Mouse (Mus musculus): Measurements from ENCODE around the gene Kat2b. TPM values are rescaled to one million over a fixed set of nuclear protein-coding genes. Genes with fewer than 3 reads are reported as not detected.
"Not testable (repeated sequence)": the region's sequence is repeated elsewhere in the genome, so short reads cannot be mapped to it uniquely, and the experiment has no call there.

Kat2b gene
- polyA plus RNA-seq, 1 experiment, result 25.9 TPM

DNA sequence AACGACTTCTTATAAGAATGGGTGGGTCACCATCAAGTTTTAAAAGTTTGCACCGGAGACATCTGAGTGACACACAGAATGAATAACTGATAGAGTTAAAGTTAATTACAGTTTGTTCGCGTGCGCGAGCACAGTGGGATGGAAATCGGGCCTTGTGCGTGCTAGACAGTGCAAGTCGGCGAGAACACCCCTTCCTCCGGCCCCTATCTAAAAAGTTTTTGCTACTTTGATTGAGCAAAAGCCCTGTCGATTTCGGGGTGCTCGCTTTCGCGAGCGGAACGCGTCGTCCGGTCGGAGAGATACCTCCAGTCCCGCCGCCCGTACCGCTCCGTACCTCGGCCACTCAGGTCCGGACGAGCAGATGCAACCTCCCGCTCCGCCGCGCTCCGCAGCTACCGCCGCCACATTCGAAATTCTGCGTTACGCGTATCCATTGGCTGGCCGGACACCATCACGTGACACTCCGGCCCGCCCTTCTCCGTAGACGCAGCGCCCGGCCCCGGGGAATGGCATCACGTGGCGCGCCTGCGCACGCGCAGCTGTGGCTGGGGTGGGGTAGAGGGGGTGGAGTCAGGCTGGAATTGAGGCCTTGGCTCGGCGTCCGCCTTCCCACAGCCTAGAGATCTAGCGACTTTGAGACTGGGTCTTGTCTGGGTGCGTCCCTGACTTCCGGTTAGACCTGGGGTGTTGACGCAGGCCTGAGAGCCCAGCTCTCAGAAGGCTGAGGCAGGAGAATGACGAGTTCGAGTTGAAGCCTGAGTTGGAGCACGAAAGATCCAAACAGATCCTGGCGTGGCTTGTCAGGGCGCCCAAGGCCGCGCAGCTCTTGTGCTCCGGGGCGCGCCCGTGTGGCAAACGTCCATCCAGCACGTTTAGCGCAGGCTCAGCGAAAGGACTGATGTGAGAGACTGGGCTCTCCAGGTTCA lies 122.5 kb downstream of the Kat2b start, which contains the start of gene Sgo1:
Gene Sgo1 (minus strand): TSS at position 457 of the 926 bp plus-strand sequence.
- peak within 1 kb of the TSS; percentile 89 for H3K4me3 ChIP-seq (ENCODE audit: low read depth, low read length)
- H3K9me3 ChIP-seq (replicated peaks; ENCODE audit: control insufficient read depth, insufficient read depth, low read length, poor library complexity, severe bottlenecking), result no peaks in the 10 kb centered on the region
- H3K9ac ChIP-seq (ENCODE audit: low read depth, poor library complexity, severe bottlenecking), result peak within 1 kb of the TSS; percentile 84
- TF ChIP-seq POLR2A (IDR thresholded peaks at IDR 0.05; ENCODE audit: insufficient read depth, low read length) (peak; percentile 38), EP300 (IDR thresholded peaks at IDR 0.05; ENCODE audit: insufficient read depth, low read depth, low read length) (no peak), CTCF (IDR thresholded peaks at IDR 0.05; ENCODE audit: low read depth, low read length) (peak; percentile 34)
- peak within 1 kb of the TSS; percentile 74 for H3K27ac ChIP-seq (ENCODE audit: insufficient read depth, low read length)
- H3K4me1 ChIP-seq (ENCODE audit: control insufficient read depth, insufficient read depth, low read length), result no peaks in the 10 kb centered on the region
- peaks cover 30% of the 10 kb centered on the region for H3K36me3 ChIP-seq (ENCODE audit: control insufficient read depth, insufficient read depth, low read length, poor library complexity, severe bottlenecking)
- no peaks in the 10 kb centered on the region for H3K27me3 ChIP-seq (ENCODE audit: control insufficient read depth, insufficient read depth, low read length, poor library complexity, severe bottlenecking)

DNA sequence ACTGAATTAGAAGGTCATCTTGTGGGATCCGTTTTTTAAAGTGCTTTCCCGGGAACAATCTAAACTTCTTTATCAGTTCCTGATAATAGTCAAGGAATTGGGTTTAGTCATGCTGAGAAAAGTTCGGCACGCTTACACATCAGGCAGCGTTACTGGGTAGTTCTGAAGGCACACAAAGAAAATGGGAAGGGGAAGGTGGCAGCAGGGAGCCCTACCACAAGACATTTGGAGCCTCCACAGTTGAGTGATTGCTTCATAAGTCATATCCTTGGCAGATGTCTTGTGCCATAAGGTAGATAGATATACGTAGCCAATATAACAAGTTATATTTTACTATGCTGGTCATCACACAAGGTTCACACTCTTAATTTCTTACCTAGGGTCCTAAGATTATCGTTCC lies 123.3 kb downstream of the Kat2b start:
- H3K4me1 ChIP-seq (ENCODE audit: control insufficient read depth, insufficient read depth, low read length), result no peaks in the 10 kb centered on the region
- H3K4me3 ChIP-seq (ENCODE audit: low read depth, low read length), result peak overlapping the region; percentile 59
- no peaks in the 10 kb centered on the region for H3K9me3 ChIP-seq (replicated peaks; ENCODE audit: control insufficient read depth, insufficient read depth, low read length, poor library complexity, severe bottlenecking)
- peak overlapping the region; percentile 74 for H3K27ac ChIP-seq (ENCODE audit: insufficient read depth, low read length)
- no peak for TF ChIP-seq CTCF (IDR thresholded peaks at IDR 0.05; ENCODE audit: low read depth, low read length)
- TF ChIP-seq EP300 (IDR thresholded peaks at IDR 0.05; ENCODE audit: insufficient read depth, low read depth, low read length), result no peak
- TF ChIP-seq POLR2A (IDR thresholded peaks at IDR 0.05; ENCODE audit: insufficient read depth, low read length), result no peak
- H3K36me3 ChIP-seq (ENCODE audit: control insufficient read depth, insufficient read depth, low read length, poor library complexity, severe bottlenecking), result peaks cover 22% of the 10 kb centered on the region
- peak overlapping the region; percentile 19 for H3K9ac ChIP-seq (ENCODE audit: low read depth, poor library complexity, severe bottlenecking)
- no peaks in the 10 kb centered on the region for H3K27me3 ChIP-seq (ENCODE audit: control insufficient read depth, insufficient read depth, low read length, poor library complexity, severe bottlenecking)

DNA sequence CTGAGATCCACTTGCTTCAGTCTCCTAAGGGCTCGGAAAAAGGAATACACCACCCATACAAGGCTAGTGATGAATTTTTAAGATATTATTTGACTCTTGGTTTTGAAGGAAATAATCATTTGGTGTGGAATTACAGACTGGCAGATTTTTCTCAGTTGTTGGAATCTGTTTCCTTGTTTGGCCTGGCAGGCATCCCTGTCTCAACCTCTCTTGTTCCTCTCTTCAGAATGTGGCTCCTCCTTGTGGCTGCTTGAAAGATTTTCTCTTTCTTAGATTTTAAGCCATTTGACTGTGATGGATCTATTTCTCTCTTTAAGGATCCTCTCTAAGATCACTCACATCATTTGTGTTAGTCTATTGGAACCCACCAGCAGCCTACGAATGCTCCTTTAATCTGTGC lies 127.4 kb downstream of the Kat2b start:
- no peak for TF ChIP-seq CTCF (IDR thresholded peaks at IDR 0.05; ENCODE audit: low read depth, low read length)
- Histone ChIP-seq H3K9ac (ENCODE audit: low read depth, poor library complexity, severe bottlenecking) (no peak overlapping the region), H3K36me3 (ENCODE audit: control insufficient read depth, insufficient read depth, low read length, poor library complexity, severe bottlenecking) (no peaks in the 10 kb centered on the region), H3K27me3 (ENCODE audit: control insufficient read depth, insufficient read depth, low read length, poor library complexity, severe bottlenecking) (no peaks in the 10 kb centered on the region), H3K4me3 (ENCODE audit: low read depth, low read length) (no peak overlapping the region), H3K4me1 (ENCODE audit: control insufficient read depth, insufficient read depth, low read length) (peaks cover 1% of the 10 kb centered on the region), H3K9me3 (replicated peaks; ENCODE audit: control insufficient read depth, insufficient read depth, low read length, poor library complexity, severe bottlenecking) (no peaks in the 10 kb centered on the region), H3K27ac (ENCODE audit: insufficient read depth, low read length) (no peak overlapping the region)

- H3K9me3 ChIP-seq (replicated peaks; ENCODE audit: control insufficient read depth, insufficient read depth, low read length, poor library complexity, severe bottlenecking); H3K9ac ChIP-seq (ENCODE audit: low read depth, poor library complexity, severe bottlenecking); H3K36me3 ChIP-seq (ENCODE audit: control insufficient read depth, insufficient read depth, low read length, poor library complexity, severe bottlenecking); H3K27ac ChIP-seq (ENCODE audit: insufficient read depth, low read length); H3K27me3 ChIP-seq (ENCODE audit: control insufficient read depth, insufficient read depth, low read length, poor library complexity, severe bottlenecking); H3K4me1 ChIP-seq (ENCODE audit: control insufficient read depth, insufficient read depth, low read length): not testable (repeated sequence)
- 0 out of 2 replicates have a peak overlapping the region, but pooled peaks have one; percentile 33 for H3K4me3 ChIP-seq (ENCODE audit: low read depth, low read length)
These were observed 130.9 kb downstream of the Kat2b start for GRCm38 (mm10) chr17:53697521-53697920.

GRCm38 (mm10) chr17:53714453-53714852 lies 147.8 kb downstream of the Kat2b start:
- H3K9ac ChIP-seq (ENCODE audit: low read depth, poor library complexity, severe bottlenecking), result no peak overlapping the region
- H3K4me3 ChIP-seq (ENCODE audit: low read depth, low read length), result no peak overlapping the region
- H3K27ac ChIP-seq (ENCODE audit: insufficient read depth, low read length), result no peak overlapping the region
- no peaks in the 10 kb centered on the region for H3K27me3 ChIP-seq (ENCODE audit: control insufficient read depth, insufficient read depth, low read length, poor library complexity, severe bottlenecking)
- no peaks in the 10 kb centered on the region for H3K36me3 ChIP-seq (ENCODE audit: control insufficient read depth, insufficient read depth, low read length, poor library complexity, severe bottlenecking)
- H3K4me1 ChIP-seq (ENCODE audit: control insufficient read depth, insufficient read depth, low read length), result no peaks in the 10 kb centered on the region
- no peaks in the 10 kb centered on the region for H3K9me3 ChIP-seq (replicated peaks; ENCODE audit: control insufficient read depth, insufficient read depth, low read length, poor library complexity, severe bottlenecking)
- TF ChIP-seq EP300 (IDR thresholded peaks at IDR 0.05; ENCODE audit: insufficient read depth, low read depth, low read length) (no peak), CTCF (IDR thresholded peaks at IDR 0.05; ENCODE audit: low read depth, low read length) (no peak), POLR2A (IDR thresholded peaks at IDR 0.05; ENCODE audit: insufficient read depth, low read length) (no peak)

DNA sequence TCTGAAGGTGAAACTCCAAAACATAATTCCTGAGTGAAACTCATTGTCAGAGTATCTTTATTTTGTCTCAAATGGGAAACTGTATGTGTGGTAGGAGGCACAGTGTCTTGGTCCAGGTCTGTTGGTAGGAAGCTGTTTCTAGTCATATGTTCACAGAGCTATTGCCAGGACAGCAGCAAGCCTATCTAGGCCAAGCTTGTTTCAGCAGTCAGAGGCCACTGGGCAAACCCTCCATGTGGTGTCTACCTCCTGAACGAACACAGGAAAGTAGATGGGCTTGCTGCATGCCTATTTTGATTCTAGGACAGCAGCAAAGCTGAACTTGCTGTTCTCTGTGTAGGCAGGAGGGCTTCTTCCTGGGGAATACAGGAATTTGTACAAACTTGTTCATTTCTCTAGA lies 148.5 kb downstream of the Kat2b start:
- not testable (repeated sequence) for H3K9ac ChIP-seq (ENCODE audit: low read depth, poor library complexity, severe bottlenecking); H3K4me1 ChIP-seq (ENCODE audit: control insufficient read depth, insufficient read depth, low read length); H3K36me3 ChIP-seq (ENCODE audit: control insufficient read depth, insufficient read depth, low read length, poor library complexity, severe bottlenecking); H3K27me3 ChIP-seq (ENCODE audit: control insufficient read depth, insufficient read depth, low read length, poor library complexity, severe bottlenecking); H3K9me3 ChIP-seq (replicated peaks; ENCODE audit: control insufficient read depth, insufficient read depth, low read length, poor library complexity, severe bottlenecking); H3K4me3 ChIP-seq (ENCODE audit: low read depth, low read length); H3K27ac ChIP-seq (ENCODE audit: insufficient read depth, low read length)

Data from ES-Bruce4 (cell line).